Mouse (Mus musculus): ENCODE data around the gene Mtln. TPM values are rescaled to one million over a fixed set of nuclear protein-coding genes. Genes with fewer than 3 reads are reported as not detected.

Mtln gene
- total RNA-seq (2017): 1.5 and 5.6 TPM in 2 replicates

- peak; percentile 70; the same call in 1 of the 2 replicates for ATAC-seq (ENCODE audit: extremely low read depth, insufficient number of reproducible peaks, low FRiP score, poor library complexity, severe bottlenecking)
Measured at GRCm38 (mm10) chr2:127791919-127792603, at the start of gene Mtln. TSS of gene Mtln (minus strand) at chr2:127792488.

DNA sequence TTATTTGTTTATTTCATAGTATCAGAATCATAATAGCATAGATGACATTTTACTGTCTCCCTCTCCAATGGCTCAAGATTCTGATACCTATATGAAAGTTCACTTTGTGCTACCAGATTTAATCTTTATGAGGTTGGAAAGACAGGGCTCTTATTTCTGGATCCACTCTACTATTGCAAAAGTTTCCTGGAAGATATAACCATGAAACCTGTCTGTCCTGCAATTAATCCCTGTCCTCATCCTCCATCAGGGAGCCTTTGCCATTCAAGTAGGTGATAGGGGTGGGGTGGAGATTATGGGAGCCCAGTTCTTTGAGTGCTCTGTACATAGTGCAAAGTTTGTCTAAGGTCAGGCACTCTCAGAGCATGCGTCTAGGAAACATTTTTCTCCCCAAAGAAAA lies 49.1 kb upstream of the Mtln start:
- ATAC-seq (ENCODE audit: extremely low read depth, insufficient number of reproducible peaks, low FRiP score, poor library complexity, severe bottlenecking): no peak

GRCm38 (mm10) chr2:127839425-127839824 lies 47.1 kb upstream of the Mtln start:
- no peak for ATAC-seq (ENCODE audit: extremely low read depth, insufficient number of reproducible peaks, low FRiP score, poor library complexity, severe bottlenecking)

GRCm38 (mm10) chr2:127838576-127838975 lies 46.3 kb upstream of the Mtln start, which contains the start of gene Acoxl:
TSS of gene Acoxl (plus strand) at chr2:127838876.
- ATAC-seq (ENCODE audit: extremely low read depth, insufficient number of reproducible peaks, low FRiP score, poor library complexity, severe bottlenecking): no peak

- ATAC-seq (ENCODE audit: extremely low read depth, insufficient number of reproducible peaks, low FRiP score, poor library complexity, severe bottlenecking): no peak
Measured at GRCm38 (mm10) chr2:127832833-127833190, 40.5 kb upstream of the Mtln start.

GRCm38 (mm10) chr2:127832103-127832832 lies 40.0 kb upstream of the Mtln start:
- ATAC-seq (ENCODE audit: extremely low read depth, insufficient number of reproducible peaks, low FRiP score, poor library complexity, severe bottlenecking): no peak

- peak; percentile 99 for ATAC-seq (ENCODE audit: extremely low read depth, insufficient number of reproducible peaks, low FRiP score, poor library complexity, severe bottlenecking)
Measured at GRCm38 (mm10) chr2:127831401-127832102, 39.3 kb upstream of the Mtln start, which contains the start of gene Bub1. TSS of gene Bub1 (minus strand) at chr2:127831865.

- ATAC-seq (ENCODE audit: extremely low read depth, insufficient number of reproducible peaks, low FRiP score, poor library complexity, severe bottlenecking): no peak
Measured at GRCm38 (mm10) chr2:127789651-127790270, 2.5 kb downstream of the Mtln start.

- no peak for ATAC-seq (ENCODE audit: extremely low read depth, insufficient number of reproducible peaks, low FRiP score, poor library complexity, severe bottlenecking)
Measured at GRCm38 (mm10) chr2:127789138-127789537, 3.1 kb downstream of the Mtln start.

DNA sequence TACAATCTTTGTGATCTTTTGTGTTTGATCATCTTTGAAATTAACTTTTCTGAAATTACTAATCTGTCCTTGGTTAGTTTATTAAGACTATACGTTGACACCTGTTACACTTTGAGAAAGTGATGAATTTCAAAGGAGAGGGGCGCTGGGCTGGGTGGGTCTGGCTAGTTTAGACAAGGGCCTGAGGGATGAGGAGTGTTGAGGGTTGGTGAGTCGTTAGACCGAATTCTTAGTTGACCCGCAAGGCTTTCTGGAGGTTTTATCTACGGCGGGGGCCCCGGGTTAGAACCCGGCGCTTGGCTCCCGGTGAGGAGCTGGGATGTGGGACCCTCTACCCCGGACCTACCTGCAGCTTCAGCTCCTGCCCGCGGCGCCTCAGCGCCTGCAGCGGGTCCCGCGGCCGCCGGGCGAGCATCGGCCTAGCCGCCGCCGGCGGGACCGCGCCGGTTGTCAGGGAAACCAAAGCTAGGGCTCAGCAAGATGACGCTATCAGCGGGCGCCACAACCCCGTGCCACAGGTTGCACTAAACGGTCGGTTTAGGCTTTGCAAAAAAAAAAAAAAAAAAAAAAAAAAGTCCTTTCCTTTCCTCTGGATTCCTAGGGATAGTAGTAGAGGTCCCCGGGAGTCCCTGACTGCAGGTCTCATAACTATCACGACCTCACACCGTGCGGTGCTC lies 3.7 kb downstream of the Mtln start, which contains the start of gene Nphp1:
Gene Nphp1, minus strand, starts transcription at position 458 of the 677 bp plus-strand sequence.
- ATAC-seq (ENCODE audit: extremely low read depth, insufficient number of reproducible peaks, low FRiP score, poor library complexity, severe bottlenecking): peak; percentile 75

DNA sequence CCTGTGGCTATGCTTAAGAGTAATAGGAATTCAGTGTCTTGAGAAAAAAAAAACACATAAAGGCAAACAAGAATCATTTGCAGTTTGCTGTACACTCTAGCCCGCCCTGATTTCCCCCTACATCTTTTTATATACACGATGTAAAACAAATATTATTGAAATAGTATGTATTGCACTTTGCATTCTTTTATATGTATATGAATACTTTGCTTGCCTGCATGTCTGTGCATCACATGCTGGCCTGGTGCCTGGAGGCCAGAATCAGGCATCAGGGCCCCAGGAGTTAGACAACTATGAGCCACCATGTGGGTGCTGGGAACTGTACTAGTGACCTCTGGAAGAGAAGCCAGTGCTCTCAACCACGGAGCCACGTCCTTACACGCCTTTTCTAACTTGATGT lies 5.1 kb downstream of the Mtln start:
- no peak for ATAC-seq (ENCODE audit: extremely low read depth, insufficient number of reproducible peaks, low FRiP score, poor library complexity, severe bottlenecking)

DNA sequence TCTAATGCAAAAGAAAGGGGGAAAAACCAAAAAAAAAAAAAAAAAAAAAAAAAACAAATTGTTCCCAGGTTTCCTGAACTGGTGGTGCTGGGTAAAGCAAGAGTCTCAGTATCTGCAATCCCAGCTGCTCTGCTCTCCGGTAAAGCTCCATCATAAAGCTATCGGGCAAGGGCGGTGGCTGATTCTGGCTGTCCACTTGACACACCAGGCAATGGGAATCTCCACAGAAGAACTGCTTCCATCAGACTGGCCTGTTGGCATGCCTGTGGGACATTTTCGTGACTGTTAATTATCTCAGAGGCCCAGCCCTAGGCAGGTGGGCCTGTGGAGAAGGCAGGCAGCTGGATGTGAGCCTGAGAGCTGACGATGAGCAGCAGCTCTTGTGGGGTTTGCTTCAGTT lies 13.8 kb downstream of the Mtln start:
- ATAC-seq (ENCODE audit: extremely low read depth, insufficient number of reproducible peaks, low FRiP score, poor library complexity, severe bottlenecking): no peak

DNA sequence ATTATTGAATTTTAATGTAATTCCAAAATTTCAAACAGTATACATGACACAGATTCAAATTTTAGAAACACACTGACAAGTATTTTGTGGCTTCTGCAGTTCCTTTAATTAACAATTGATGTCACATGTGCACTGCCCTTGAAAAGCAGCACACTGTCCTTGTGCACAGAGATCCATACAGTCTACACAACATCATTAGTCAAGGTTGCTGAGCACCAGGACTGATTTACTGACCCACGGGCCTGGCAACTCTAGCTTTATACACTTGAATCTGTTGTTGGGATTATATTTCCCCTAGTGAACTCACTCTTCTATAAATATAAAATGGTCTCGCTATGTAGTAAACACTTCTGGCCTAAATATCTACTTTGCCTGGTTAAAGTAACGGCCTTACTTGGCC lies 17.3 kb downstream of the Mtln start:
- ATAC-seq (ENCODE audit: extremely low read depth, insufficient number of reproducible peaks, low FRiP score, poor library complexity, severe bottlenecking): no peak

GRCm38 (mm10) chr2:127774578-127774941 lies 17.7 kb downstream of the Mtln start:
- ATAC-seq (ENCODE audit: extremely low read depth, insufficient number of reproducible peaks, low FRiP score, poor library complexity, severe bottlenecking): no peak

- no peak for ATAC-seq (ENCODE audit: extremely low read depth, insufficient number of reproducible peaks, low FRiP score, poor library complexity, severe bottlenecking)
Measured at GRCm38 (mm10) chr2:127773938-127774577, 18.2 kb downstream of the Mtln start.

DNA sequence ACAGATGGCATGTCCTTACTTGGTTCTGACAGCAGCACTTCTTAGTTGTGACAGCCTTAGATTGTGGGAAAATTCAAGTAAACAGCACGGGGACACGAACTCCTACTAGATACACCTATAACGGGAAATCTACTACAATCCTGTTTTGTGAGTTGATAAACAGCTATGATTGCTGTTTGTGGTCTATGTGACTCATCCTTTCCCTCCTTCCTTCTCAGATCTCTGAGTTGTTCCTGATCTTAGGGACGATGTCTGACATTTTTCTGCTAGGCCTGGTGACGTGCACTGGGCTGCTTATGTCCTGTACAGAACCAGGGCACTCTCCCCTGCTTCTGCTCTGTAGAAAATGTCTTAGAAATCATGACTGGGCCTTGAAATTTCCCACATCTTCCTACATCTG lies 30.7 kb downstream of the Mtln start:
- no peak for ATAC-seq (ENCODE audit: extremely low read depth, insufficient number of reproducible peaks, low FRiP score, poor library complexity, severe bottlenecking)

DNA sequence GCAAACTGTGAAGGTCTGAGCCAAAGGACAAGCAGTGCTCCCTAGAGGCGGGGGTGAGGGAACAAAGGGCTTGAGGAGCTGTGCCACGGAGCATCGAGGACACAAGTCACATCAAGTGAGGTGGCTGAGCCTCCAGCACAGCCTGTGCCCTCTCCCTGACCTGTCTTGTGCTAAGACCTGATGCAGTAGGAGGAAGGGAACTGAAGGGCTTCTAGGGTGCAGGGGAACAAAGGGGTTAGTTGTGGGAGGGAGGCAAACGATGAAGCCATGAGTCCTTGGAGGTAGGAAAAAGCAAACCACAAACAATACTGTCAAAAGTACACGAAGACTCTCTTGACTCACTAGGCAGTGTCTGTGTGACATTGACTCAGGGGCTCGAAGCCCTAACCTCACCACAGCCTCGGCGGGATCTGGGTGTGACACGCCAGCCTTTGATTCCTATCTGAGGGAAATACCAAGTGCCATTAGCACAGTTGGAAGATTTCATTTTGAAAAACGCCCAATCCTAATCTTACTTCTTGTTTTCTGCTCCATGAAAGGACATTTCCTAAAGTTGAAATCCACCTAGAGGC lies 31.8 kb downstream of the Mtln start:
- ATAC-seq (ENCODE audit: extremely low read depth, insufficient number of reproducible peaks, low FRiP score, poor library complexity, severe bottlenecking): no peak

DNA sequence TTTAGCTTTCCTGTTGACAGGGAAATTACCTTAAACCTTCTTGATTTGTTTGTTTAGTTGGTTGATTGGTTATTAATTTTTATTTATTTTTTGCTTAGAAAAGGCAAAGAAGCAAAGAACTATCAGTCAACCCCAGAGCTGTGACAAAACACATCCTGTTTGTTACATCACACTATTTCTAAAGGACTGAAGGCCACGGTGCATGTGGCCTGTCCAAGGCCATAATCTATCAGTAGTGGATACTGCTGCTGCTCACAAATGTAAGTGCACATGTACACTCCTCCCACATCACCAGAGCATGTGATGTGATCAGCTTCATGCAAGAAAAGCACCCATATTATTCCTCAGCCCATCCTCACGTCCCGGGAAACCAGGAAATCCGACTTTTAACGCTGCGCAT lies 32.3 kb downstream of the Mtln start:
- ATAC-seq (ENCODE audit: extremely low read depth, insufficient number of reproducible peaks, low FRiP score, poor library complexity, severe bottlenecking): no peak

All from neutrophil, adult 5-6 weeks (primary cell).